Mouse (Mus musculus) forebrain, embryonic 11.5 days (tissue): ENCODE data around the gene Abtb1. TPM values are rescaled to one million over a fixed set of nuclear protein-coding genes. Genes with fewer than 3 reads are reported as not detected.

Source experiments
- ATAC-seq: fragments of 200-750 bp; cut with Nextera tagmentation; replicated peaks from 2 replicates; pipeline ENCODE4 v1.8.0; 2017; ENCODE audit warnings: moderate TSS enrichment; ENCODE audit not compliant: low FRiP score
- DNase-seq: peaks from one replicate; pipeline ENCODE4 v3.0.0-alpha.2; 2017; ENCODE audit warnings: low spot score
- H3K27ac ChIP-seq: fragments of 300-500 bp; sonication (generic); 2 replicates; pipeline ENCODE4 v1.5.1; 2014; ENCODE audit warnings: low read depth, low read length
- H3K27me3 ChIP-seq: fragments of 300-500 bp; sonication (generic); 2 replicates; pipeline ENCODE4 v1.6.1; 2014; ENCODE audit warnings: mild to moderate bottlenecking, low read length, mixed read lengths; ENCODE audit not compliant: control insufficient read depth, insufficient read depth
- H3K36me3 ChIP-seq: fragments of 300-500 bp; sonication (generic); 2 replicates; pipeline ENCODE4 v1.6.1; 2014; ENCODE audit warnings: mild to moderate bottlenecking, low read length, moderate library complexity, mixed read lengths; ENCODE audit not compliant: control insufficient read depth, insufficient read depth
- H3K4me1 ChIP-seq: fragments of 300-500 bp; sonication (generic); replicated peaks from 2 replicates; pipeline ENCODE4 v1.6.1; 2014; ENCODE audit warnings: low read length, mixed read lengths; ENCODE audit not compliant: control insufficient read depth, insufficient read depth
- H3K4me2 ChIP-seq: fragments of 300-500 bp; sonication (generic); 2 replicates; pipeline ENCODE4 v1.6.1; 2014; ENCODE audit warnings: low read depth, mild to moderate bottlenecking, low read length, moderate library complexity, mixed read lengths; ENCODE audit not compliant: severe bottlenecking
- H3K4me3 ChIP-seq: fragments of 300-500 bp; sonication (generic); 2 replicates; pipeline ENCODE4 v1.5.1; 2014; ENCODE audit warnings: low read depth, low read length
- H3K9ac ChIP-seq: fragments of 300-500 bp; sonication (generic); 2 replicates; pipeline ENCODE4 v1.6.1; 2014; ENCODE audit warnings: low read length
- H3K9me3 ChIP-seq: fragments of 300-500 bp; sonication (generic); 2 replicates; pipeline ENCODE4 v1.6.1; 2016; ENCODE audit warnings: low read length, mixed read lengths; ENCODE audit not compliant: control insufficient read depth
- WGBS: fragments of 180-500 bp; shearing (Covaris S2); extraction: QIAGEN DNeasy Blood & Tissue Kit; methylation state at CpG from one replicate; pipeline ENCODE4 v1.1.7; 2014; 5-methylcytosine and 5-hydroxymethylcytosine counted together
- polyA plus RNA-seq: library from polyadenylated mRNA; unstranded; fragments of >200 nt; fragmentation: Nextera tagmentation; extraction: Ambion mirVana; gene quantifications from 2 replicates; pipeline ENCODE4 v1.2.1, GENCODE M21; 2014

The Abtb1 gene
- polyA plus RNA-seq, 1 experiment from 2014 or later: 14.4 TPM

- WGBS: 66% methylated on average over 3 of the region's 3 CpGs
- Histone ChIP-seq H3K9ac (no peak overlapping the region), H3K36me3 (no peaks in the 10 kb centered on the region), H3K4me3 (no peak overlapping the region), H3K4me2 (no peak overlapping the region), H3K9me3 (no peaks in the 10 kb centered on the region), H3K4me1 (no peaks in the 10 kb centered on the region), H3K27me3 (no peaks in the 10 kb centered on the region), H3K27ac (no peak overlapping the region)
- no peak for DNase-seq
- no peak for ATAC-seq
Measured at GRCm38 (mm10) chr6:88810291-88810690, 31.5 kb downstream of the Abtb1 start.

- 78% methylated on average over 23 of the region's 23 CpGs for WGBS
- no peak for ATAC-seq
Measured at GRCm38 (mm10) chr6:88809091-88810037, 32.4 kb downstream of the Abtb1 start.

GRCm38 (mm10) chr6:88804966-88805577 lies 36.7 kb downstream of the Abtb1 start:
- H3K36me3 ChIP-seq: no peaks in the 10 kb centered on the region
- H3K27me3 ChIP-seq: no peaks in the 10 kb centered on the region
- H3K27ac ChIP-seq: no peak overlapping the region
- H3K4me1 ChIP-seq: no peaks in the 10 kb centered on the region
- H3K9me3 ChIP-seq: no peaks in the 10 kb centered on the region
- H3K9ac ChIP-seq: no peak overlapping the region
- no peak overlapping the region for H3K4me2 ChIP-seq
- H3K4me3 ChIP-seq: no peak overlapping the region
- no peak for DNase-seq
- no peak for ATAC-seq
- WGBS: 95% methylated on average over 17 of the region's 17 CpGs

More at GRCm38 (mm10) chr6:88809091-88810037, 32.4 kb downstream of the Abtb1 start:
- no peaks in the 10 kb centered on the region for H3K36me3 ChIP-seq
- H3K27me3 ChIP-seq: no peaks in the 10 kb centered on the region
- no peaks in the 10 kb centered on the region for H3K4me1 ChIP-seq
- H3K27ac ChIP-seq: no peak overlapping the region
- no peaks in the 10 kb centered on the region for H3K9me3 ChIP-seq
- H3K9ac ChIP-seq: no peak overlapping the region
- H3K4me3 ChIP-seq: no peak overlapping the region
- DNase-seq: no peak
- H3K4me2 ChIP-seq: no peak overlapping the region

GRCm38 (mm10) chr6:88803957-88804695 lies 37.7 kb downstream of the Abtb1 start:
- DNase-seq: no peak
- no peaks in the 10 kb centered on the region for H3K9me3 ChIP-seq
- no peaks in the 10 kb centered on the region for H3K27me3 ChIP-seq
- H3K9ac ChIP-seq: no peak overlapping the region
- no peak overlapping the region for H3K4me3 ChIP-seq
- H3K4me1 ChIP-seq: no peaks in the 10 kb centered on the region
- WGBS: 87% methylated on average over 4 of the region's 4 CpGs
- H3K27ac ChIP-seq: no peak overlapping the region
- no peak overlapping the region for H3K4me2 ChIP-seq
- ATAC-seq: no peak
- H3K36me3 ChIP-seq: no peaks in the 10 kb centered on the region

GRCm38 (mm10) chr6:88803051-88803450 lies 38.7 kb downstream of the Abtb1 start:
- WGBS: 88% methylated on average over 7 of the region's 7 CpGs
- DNase-seq (no peak), ATAC-seq (no peak)
- Histone ChIP-seq H3K4me3 (no peak overlapping the region), H3K4me2 (no peak overlapping the region), H3K4me1 (no peaks in the 10 kb centered on the region), H3K9me3 (no peaks in the 10 kb centered on the region), H3K9ac (no peak overlapping the region), H3K27ac (no peak overlapping the region), H3K36me3 (no peaks in the 10 kb centered on the region), H3K27me3 (no peaks in the 10 kb centered on the region)

- Histone ChIP-seq H3K36me3 (no peaks in the 10 kb centered on the region), H3K27ac (no peak overlapping the region), H3K27me3 (no peaks in the 10 kb centered on the region), H3K4me2 (no peak overlapping the region), H3K4me1 (no peaks in the 10 kb centered on the region), H3K9me3 (no peaks in the 10 kb centered on the region), H3K4me3 (no peak overlapping the region), H3K9ac (no peak overlapping the region)
- DNase-seq (peak; percentile 47), ATAC-seq (no peak)
- WGBS: 73% methylated on average over 3 of the region's 3 CpGs
Measured at GRCm38 (mm10) chr6:88800735-88801134, 41.0 kb downstream of the Abtb1 start.

GRCm38 (mm10) chr6:88800191-88800590 lies 41.6 kb downstream of the Abtb1 start:
- Histone ChIP-seq H3K4me3 (no peak overlapping the region), H3K27me3 (no peaks in the 10 kb centered on the region), H3K27ac (no peak overlapping the region), H3K9me3 (no peaks in the 10 kb centered on the region), H3K4me2 (no peak overlapping the region), H3K9ac (no peak overlapping the region), H3K36me3 (no peaks in the 10 kb centered on the region), H3K4me1 (no peaks in the 10 kb centered on the region)
- DNase-seq: no peak
- ATAC-seq: no peak
- 84% methylated on average over 7 of the region's 7 CpGs for WGBS

GRCm38 (mm10) chr6:88794561-88794971 lies 47.2 kb downstream of the Abtb1 start:
- H3K4me1 ChIP-seq: peaks cover 4% of the 10 kb centered on the region; the same call in 1 of the 2 replicates
- H3K9me3 ChIP-seq: no peaks in the 10 kb centered on the region
- WGBS: 76% methylated on average over 14 of the region's 14 CpGs
- H3K4me3 ChIP-seq: no peak overlapping the region
- no peak for ATAC-seq
- H3K27ac ChIP-seq: no peak overlapping the region
- H3K9ac ChIP-seq: no peak overlapping the region
- no peak overlapping the region for H3K4me2 ChIP-seq
- no peaks in the 10 kb centered on the region for H3K36me3 ChIP-seq
- no peaks in the 10 kb centered on the region for H3K27me3 ChIP-seq
- no peak for DNase-seq
